Mouse (Mus musculus) thymus, postnatal 10 days (tissue): ENCODE measurements at regions not wholly inside any gene's neighbourhood (a gene's known extent, or its start where the extent isn't known, plus 50 kb on each side); places are given as distances from the start of the nearest gene placed in this dataset.
A peak's percentile ranks its signal among the peaks of the same experiment; 100 is the strongest.

Experiments
- DNase-seq, 2 experiments: peaks; one replicate each; pipeline ENCODE4 v3.0.0; 2021; ENCODE audit warnings: low spot score in 2 of 2

DNA sequence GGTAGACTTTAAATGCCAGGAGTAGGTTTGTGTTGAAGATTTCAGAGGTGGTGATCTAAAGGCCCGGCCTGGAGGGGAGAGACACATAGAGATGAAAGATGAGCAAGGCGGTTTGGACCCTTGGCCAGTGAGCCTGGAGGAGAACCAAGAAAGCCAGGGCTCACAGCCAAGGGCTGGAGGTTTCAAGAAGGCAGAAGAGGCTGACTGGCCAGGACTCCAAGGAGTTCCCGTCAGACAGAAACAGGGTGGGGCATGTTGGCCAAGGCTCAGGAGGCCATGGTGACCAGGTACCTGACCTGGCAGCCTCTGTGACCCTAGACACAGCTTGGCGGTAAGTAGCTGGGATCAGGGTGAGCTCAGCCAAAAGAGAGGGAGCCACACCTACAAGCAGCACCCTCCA is 159.3 kb upstream of the Spdye4c start:
- DNase-seq = no peak

DNA sequence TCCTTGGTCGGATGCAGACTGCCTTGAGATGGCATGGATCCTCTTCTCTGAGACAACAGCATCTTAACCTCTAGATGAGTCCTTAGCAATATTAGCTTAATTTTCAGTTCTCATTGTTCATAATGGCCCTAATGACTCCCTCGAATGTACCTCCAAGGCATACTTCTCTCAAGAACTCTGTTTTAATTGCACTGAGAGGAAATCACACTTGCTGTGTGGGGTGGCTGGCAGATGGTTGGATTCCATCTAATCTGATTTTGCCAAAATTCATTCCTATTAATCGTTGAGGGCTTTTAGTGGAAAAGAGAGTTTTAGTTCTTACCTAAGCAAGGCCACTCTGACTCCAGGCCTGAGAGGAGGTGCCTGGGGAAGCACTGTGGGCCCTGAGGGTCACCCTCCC is 158.3 kb upstream of the Spdye4c start:
- no peak for DNase-seq

DNA sequence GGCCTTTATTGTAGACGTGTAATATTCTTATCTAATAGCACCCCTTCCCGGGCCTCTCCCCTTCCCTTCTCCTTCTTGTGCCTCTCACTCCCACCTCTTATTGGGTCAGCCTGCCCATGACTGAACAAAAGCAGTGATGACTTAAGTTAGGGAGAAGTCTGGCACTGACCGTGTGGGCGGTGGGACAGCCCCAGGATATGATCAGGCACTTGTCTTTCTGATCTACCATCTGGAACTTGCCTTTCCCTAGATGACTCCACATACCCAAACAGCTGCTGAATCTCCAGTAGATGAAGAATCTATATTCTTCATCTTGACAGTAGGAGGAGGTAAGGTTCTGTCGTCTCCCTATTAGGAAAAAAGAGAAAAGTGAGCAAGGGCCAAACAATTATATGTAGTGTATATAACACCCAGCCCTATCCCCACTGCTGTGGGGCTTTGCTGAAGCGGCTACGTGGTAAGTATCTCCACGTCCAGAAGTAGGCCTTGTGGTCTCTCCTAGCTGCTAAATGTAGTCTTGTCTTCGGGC is 157.4 kb upstream of the Spdye4c start:
- DNase-seq = no peak

DNA sequence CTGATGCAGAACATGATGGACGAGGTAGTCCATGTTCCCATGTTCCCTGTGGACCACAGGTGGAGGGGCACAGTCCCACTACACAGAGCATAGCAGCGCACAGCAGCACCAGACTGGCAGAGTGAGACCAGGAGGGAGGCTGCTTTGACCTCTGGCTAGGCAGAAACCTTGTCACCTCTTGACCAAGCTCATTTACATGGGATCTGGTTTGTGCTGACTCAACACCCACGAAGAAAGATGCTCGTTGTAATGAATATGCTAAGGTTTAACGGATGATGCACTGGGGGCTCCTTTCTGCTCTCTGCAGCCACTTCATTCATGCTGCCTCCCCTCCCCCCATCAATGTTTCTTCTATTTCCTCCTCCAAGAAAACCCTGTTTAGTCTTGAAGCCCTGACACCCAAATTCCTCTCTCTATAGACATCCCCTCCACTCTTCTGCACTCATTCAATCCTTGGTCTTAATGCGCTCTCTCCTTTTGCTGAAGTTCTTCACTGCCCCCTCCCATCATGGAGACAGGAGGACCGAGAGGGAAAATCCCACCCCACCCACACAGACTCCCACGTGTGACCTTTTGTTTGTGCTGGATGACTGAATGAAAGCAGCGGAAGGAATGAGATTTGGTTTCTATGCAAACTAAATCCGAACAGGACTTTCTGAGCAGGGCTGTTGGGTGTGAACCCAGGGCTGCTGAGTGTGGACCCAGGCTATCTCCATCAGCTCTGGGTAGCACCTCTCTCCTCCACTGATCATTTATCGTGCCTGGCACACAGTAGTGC is 156.6 kb upstream of the Spdye4c start:
- DNase-seq = no peak

DNA sequence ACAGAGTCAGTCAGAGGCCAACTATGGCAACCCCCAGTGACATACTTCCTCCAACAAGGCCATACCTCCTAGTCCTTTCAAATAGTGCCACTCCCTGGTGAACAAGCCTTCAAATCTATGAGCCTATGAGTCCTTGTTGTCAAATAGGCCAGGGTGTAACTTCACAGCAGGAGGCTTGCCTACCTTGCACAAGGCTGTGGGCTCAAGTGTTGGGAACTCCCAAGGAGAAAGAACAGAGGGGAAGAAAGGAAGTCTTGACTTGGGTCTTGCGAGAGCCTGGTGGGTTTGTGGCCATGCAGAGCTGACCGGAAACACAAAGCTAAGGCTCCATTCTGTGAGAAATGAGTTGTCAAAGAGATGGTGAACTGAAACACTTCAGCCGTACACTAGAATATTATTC is 154.6 kb upstream of the Spdye4c start:
- no peak for DNase-seq

DNA sequence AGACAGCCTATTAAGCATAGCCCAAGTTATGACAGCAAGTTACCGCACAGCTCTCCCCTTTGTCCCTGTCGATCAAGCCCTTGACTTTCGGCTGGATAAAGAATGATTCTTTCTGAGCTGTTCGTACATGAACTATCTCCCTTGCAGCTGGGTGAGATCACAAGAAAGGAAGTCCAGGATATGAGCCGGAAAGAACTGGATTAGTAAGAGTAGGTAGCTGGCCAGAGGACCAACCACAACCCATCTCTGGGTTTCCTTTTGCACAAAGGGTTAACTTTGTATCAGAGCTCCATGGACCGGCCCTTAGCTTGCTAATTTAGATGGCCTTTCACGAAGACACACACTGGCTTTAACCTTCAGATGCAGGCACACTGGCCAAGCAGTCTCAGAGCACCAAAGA is 153.3 kb upstream of the Spdye4c start:
- no peak for DNase-seq

DNA sequence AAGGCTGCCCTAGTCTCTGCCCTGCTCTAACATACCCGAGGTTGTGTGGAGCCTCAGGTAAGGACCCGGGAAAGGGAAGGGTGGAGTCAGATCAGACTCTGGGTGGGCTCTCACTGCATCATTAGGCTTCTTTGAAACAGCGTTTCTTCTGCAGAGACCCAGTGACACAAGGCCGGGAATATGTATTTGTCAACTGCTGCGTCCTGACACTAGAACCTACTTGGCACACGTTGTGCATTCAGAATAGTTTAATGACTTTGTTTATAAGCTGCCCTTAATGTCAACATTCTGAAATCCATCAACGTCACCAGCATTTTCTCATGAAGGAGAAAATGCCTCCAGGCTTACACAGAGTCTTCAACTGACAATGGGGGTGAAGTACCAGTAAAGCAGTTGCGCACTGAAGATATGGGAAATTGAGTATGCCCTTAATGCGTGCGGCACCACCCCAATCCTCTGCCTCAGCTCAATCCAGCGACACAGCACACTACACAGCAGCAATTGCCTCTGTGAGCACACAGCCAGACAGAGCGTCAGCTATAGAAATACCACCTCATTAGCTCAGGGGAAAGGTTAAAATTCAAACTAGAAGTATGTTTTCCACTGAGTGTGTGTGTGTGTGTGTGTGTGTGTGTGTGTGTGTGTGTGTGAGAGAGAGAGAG is 152.7 kb upstream of the Spdye4c start:
- no peak for DNase-seq

DNA sequence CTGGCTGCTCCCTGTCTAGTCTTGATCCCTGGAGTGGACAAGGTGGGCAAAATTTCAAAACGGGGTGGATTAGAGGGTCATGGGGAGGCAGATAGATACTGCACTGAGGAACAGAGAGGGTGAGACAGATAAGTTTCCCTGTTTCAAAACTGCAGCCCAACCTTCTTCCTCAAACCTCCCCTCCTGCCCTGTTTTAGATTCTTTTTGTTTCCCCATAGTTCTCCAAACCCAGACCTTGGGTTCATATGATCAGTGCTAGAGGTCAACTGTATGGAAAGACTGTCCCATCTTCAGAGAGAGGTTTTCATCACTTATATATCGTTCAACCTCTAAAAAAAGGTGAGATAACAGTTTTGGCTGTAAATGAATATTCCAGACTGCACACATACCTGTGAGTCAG is 152.1 kb upstream of the Spdye4c start:
- no peak for DNase-seq

DNA sequence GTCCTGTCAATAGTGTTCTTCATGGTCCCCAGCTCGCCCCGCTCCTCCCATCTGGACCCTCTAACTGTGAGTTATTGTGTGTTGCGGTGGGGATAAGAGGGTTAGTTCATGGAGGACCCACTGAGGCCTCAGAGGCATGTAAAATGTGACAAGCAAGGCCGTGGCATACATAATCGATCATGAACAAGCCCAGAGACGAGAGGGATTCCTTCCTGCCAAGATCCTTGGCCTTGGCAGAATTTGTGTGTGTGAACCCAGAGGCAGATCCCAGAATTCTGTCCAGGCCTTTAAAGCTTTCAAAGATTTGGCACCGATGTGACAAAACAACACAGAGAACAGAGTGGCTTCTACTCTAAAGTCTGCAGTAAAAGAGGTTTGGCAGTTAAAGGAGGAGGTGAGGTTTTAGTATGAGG is 146.4 kb upstream of the Spdye4c start:
- DNase-seq = no peak

DNA sequence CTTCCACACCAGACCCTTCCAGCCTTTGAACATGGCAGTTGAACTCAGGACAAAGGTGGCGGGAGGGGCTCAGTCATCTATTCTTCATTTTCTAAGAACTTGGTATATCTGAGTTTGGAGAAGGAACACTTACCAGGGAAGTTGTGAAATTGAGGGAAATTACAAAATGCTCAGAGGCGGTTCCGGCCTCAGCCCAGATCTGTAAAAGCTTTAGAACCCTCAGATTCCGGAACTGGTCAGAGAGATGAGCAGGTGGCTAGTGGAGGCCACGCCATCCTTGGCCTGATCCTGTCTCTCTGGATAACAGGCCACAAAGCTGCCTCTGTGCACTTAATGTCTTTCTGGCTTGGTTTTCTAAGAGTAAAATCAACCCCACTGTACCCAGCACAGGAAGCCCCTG is 145.6 kb upstream of the Spdye4c start:
- no peak for DNase-seq

DNA sequence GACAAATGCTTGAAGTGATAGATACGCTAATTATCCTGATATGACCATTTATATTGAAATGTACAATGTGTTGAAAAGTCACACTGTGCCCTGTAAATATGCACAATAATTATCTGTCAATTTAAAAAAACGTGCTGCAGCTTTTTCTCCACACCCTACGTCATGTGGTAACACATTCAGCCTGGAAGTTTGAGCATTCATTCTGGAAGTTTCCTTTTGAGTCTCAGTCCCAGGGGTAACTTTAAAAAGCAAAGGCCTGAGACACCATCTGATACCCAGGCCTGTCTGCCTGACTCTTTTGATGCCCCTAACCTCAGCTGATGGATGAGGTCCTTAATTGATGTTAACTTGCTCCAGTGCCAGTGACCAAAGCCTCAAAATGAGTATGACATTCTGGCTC is 141.7 kb upstream of the Spdye4c start:
- no peak for DNase-seq

DNA sequence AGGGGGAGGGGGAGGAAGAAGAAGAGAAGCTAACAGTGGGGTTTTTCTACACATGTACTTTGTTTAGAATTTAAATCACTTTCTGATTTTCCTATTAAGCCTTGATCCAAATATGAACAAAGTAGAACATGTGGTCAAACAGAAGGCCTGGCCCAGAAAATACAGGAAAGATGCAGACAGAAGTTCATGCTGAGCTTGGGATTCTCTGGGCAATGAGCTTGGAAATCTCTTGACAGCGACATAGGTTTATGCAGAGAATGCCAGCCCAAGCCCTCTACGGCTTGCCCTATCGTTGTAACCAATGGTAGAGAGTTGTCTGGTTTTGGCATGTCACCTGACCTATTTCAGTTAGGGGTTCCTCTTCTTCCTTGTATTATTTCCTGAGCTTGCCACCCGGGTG is 141.0 kb upstream of the Spdye4c start:
- no peak for DNase-seq

DNA sequence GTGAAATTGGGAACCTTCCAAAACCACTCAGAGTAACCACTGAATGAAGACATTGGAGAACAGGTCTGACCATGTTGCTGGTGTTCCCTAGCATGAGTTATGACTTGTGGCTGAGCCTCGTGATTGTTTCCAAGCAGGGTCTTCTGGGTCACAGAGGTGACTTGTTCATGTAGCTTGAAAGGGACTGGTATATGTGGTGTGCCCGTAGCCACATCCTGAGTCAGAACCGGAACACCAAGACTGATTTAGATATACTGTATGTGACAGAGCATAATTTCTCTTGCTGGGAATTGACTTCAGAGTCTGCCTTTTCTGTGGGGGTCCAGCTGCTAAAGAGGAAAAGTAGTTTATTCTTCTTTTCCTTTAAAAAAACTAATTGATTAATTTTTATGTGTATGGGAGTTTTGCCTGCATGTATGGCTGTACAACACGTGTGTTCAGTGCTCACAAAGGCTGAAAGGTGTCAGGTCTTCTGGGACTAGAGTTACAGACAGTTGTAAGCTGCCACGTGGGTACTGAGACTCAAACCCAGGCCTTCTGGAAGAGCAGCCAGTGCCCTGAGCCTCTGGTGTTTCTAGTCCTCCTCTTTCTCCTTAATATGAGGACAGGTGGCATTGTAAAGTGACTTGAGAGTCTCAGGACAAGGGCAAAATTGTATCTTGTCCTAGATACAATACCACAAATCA is 139.3 kb upstream of the Spdye4c start:
- no peak for DNase-seq

DNA sequence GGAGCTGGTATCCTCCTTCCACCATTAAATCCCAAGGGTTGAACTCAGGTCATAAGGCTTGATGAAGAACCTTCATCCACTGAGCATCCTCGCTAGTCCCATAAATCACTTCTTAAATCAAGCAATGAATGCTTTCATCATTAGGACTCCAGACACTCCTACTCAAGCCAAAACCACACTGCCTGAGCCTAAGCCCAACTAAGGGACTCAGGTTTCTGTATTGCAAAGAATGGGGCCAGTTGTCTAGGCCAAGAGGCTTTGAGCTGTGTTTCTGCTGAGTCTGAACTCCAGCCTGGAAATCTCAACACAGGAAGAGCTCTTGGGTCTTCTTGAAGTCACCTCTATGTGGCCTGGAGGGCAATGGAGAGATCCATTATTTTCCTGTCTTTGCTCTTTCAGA is 138.4 kb upstream of the Spdye4c start:
- DNase-seq = no peak

DNA sequence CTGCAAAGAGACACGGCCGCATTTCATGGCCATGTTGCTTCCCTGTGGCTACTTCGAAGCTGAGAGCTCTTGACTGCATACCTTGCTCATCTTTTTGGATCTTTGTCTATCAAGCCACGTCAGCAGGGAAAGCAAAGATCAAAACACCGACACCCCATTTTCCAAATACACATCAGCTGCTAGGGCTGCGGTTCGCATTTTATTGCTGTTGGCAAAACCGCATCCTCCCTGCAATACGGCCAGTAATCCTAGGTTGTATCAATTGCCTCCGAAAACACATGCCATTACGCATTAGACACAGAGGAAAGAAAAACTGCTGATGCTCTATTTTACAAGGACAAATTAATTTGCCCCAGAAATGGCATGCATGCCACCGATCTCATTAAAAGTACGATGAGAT is 136.5 kb upstream of the Spdye4c start:
- no peak for DNase-seq

DNA sequence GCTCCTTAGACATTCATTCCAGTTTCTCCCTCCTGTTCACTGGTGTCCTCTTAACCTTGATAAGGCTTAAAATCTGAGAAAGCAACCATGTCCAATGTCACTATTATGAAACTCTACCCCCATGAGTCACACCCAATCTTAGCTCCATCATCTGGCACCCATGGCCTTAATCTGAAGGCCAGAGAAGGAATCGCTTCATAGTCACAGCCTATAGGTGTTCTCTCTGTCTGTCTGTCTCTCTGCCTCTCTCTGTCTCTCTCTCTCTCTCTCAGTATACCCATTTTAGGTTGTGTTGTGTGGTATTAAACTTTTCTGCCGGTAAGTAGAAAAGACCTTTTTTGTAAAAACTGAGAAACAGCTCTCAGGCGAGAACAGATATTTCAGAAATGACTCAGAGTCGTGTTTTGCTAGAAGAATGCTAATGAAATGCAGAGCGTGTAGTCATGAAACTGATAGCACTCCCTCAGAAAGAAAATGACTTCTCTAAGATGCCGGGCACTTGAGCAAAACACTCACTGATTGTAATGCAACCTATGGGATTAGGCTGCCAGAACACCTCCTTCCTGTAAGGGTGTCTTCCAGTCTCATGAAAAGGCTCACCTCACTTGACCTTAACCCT is 133.3 kb upstream of the Spdye4c start:
- DNase-seq = no peak

DNA sequence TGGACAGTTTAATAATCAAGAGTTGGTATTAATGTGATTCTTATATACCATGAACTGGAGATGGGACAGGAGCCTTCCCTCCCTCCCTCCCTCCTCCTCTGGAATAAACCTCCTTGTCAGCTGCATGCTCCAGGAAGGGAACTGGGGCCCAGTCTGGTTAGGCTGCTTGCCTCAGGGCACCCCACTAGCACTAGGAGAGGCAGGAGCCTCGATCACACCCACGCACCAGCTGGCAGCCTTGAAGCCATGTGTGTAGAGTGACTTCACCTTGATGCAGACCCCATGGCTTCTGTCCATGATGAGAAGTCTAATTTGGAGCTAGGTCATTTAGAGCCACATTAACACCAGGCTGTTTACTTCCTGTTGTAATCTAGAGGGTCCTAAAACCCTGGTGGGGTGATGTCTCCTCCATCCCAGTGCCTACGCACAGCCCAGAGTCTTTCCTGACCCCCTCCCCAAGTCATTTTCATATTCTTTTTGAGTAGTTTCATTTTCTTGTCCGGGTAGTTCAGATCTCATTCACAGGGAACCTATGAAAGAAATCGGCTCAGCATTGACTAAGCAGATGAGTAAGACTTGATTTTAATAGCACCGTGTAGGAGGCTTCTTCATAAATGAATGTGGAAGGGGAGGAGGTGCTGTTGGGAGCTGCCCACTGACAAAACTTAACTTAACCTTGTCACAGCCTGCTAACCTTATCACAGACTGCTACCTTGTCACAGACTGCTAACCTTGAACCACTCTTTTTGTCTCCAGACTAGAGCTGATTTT is 125.6 kb upstream of the Spdye4c start:
- DNase-seq = no peak

DNA sequence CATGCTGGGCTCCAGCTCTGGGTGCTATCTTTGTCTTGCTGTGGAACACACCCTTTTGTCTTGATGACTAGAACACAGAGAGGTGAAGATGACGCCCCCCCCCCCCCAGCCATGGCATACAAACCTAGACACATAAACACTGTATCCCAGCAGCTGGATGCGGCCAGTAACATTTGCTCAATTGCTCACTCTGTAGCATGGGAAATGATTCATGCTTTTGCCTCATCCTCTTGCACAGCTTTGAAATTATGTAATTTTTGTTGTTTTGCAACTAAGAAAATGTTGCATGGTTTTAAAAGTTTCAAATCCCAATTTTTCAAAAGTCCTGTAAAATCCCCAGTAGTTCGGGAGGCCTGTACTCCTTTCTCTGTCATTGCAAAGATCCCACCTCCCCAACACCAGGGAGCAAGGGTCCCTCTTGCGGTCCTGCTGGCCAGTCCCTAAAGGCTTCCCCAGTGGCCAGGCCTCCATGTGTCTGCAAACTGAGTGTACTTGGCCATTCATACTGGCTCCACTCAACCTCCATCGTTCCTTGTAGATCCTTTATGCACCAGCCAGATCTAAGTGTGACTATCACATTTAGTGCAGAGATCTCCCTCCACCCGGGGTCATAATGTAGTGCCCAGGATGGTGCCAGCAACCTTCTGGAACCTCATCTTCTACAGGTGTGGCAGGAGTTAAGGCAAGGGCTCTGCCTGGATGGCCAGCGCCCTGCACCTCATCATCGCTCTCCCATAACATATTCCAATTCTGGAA is 123.3 kb upstream of the Spdye4c start:
- no peak for DNase-seq

DNA sequence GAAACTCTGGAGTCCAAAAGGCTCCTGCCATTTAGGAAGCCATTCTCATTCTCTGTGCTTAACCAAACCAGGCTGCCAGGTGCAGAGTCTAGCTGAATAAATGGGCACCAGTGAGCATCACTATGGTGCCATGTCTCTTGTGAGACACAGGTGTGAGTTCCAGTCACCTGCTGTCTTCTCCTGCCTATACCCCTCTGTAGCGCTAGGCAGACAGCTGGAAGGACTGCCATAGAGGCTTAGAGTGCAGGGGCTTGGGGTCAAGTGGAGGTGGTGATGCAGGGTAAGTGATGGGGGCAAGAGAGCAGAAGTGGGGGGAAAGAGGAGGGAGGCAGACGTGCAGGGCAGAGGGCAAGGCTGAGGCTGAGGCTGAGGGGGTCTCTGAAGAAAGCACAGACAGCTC is 122.7 kb upstream of the Spdye4c start:
- DNase-seq = no peak

DNA sequence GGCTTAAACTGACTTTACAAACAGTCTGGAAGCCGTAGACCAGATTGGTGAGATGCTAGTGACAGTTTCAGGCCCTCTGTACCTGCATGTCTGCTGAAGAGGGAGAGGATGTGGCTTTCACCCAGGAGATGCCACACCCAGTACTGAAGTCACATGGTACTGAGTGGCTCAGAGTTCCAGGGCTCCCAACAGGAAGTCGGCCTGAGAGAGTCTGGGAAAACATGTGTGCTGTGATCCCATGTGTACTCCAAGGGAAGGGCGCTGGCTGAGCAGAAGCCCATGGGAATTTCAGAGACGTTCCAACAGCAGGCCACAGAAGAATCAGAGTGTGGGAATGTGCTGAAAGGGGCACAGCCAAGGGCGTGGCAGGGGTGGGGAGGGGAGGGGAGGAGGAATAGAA is 120.7 kb upstream of the Spdye4c start:
- DNase-seq = peak; percentile 5 to 6
